Mouse (Mus musculus) liver, embryonic 15.5 days (tissue): Measurements from ENCODE around the gene Gm5431. TPM values are rescaled to one million over a fixed set of nuclear protein-coding genes. Genes with fewer than 3 reads are reported as not detected.

Experiments used
- polyA plus RNA-seq: library from polyadenylated mRNA; unstranded; fragments of >200 nt; fragmentation: Nextera tagmentation; extraction: Ambion mirVana; gene quantifications from 2 replicates; pipeline ENCODE4 v1.2.1, GENCODE M21; 2015

Gene Gm5431
- polyA plus RNA-seq, 1 experiment from 2014 or later: 0.45 TPM

Other genes starting within 250 kb of the Gm5431 start
- 438 and 439 TPM in 2 replicates for gene Rack1, start 101.9 kb downstream of the Gm5431 start, polyA plus RNA-seq
- 2.0 and 2.3 TPM in 2 replicates for gene Trim41, start 84.9 kb downstream of the Gm5431 start, polyA plus RNA-seq
- gene Trim7, start 76.1 kb downstream of the Gm5431 start, polyA plus RNA-seq: 0.09 and 0.21 TPM in 2 replicates
- 1.4 and 2.1 TPM in 2 replicates for gene Gm12184, start 75.6 kb downstream of the Gm5431 start, polyA plus RNA-seq
- 19.2 and 20.4 TPM in 2 replicates for gene Irgm1, start 30.5 kb downstream of the Gm5431 start, polyA plus RNA-seq
- 2.7 and 2.8 TPM in 2 replicates for gene Psme2b, start 44.0 kb upstream of the Gm5431 start, polyA plus RNA-seq
- 0.05 and 0.07 TPM in 2 replicates for gene Olfr56, start 76.7 kb upstream of the Gm5431 start, polyA plus RNA-seq
- gene 9930111J21Rik1, start 77.2 kb upstream of the Gm5431 start, polyA plus RNA-seq: 1.1 TPM in 2 replicates
- 0.03 TPM in 1 of 2 replicates, not detected in the other for gene Gm12185, start 90.0 kb upstream of the Gm5431 start, polyA plus RNA-seq
- gene Tgtp1, start 92.0 kb upstream of the Gm5431 start, polyA plus RNA-seq: 1.2 and 1.5 TPM in 2 replicates
- gene 9930111J21Rik2, start 149.0 kb upstream of the Gm5431 start, polyA plus RNA-seq: 1.2 and 1.6 TPM in 2 replicates
- 0.86 and 1.1 TPM in 2 replicates for gene Tgtp2, start 162.0 kb upstream of the Gm5431 start, polyA plus RNA-seq
- gene Ifi47, start 174.4 kb upstream of the Gm5431 start, polyA plus RNA-seq: 7.0 and 7.1 TPM in 2 replicates
- gene Olfr1396, start 212.7 kb upstream of the Gm5431 start, polyA plus RNA-seq: not detected in 2 replicates
- not detected in 2 replicates for gene Olfr1395, start 240.1 kb upstream of the Gm5431 start, polyA plus RNA-seq